Mouse (Mus musculus) MEL (cell line): ENCODE measurements around the gene Nelfb. TPM values are rescaled to one million over a fixed set of nuclear protein-coding genes. Genes with fewer than 3 reads are reported as not detected.

Source experiments
- DNase-seq: peaks from one replicate; pipeline ENCODE4 v3.0.0; 2011; ENCODE audit warnings: low read depth, low spot score
- H3K27ac ChIP-seq: 2 replicates; pipeline ENCODE4 v1.5.1; 2012; ENCODE audit warnings: low read depth, mild to moderate bottlenecking, control low read depth, low read length, moderate library complexity; ENCODE audit not compliant: control insufficient read depth
- H3K27me3 ChIP-seq, 2 experiments: fragments of 150-350 bp in 1 of 2; sonication (generic) in 1 of 2; 2 replicates each; pipeline ENCODE4 v1.6.1; 2012; ENCODE audit warnings: low read length in 2 of 2, mild to moderate bottlenecking in 2 of 2, improper control_type of control experiment in 1 of 2, moderate library complexity in 1 of 2; ENCODE audit not compliant: insufficient read depth in 2 of 2, control insufficient read depth in 1 of 2
- H3K36me3 ChIP-seq, 2 experiments: 2 replicates each; pipeline ENCODE4 v1.6.1; 2012 to 2014; ENCODE audit warnings: low read length in 2 of 2, improper control_type of control experiment in 1 of 2, inconsistent platforms in 1 of 2, mild to moderate bottlenecking in 1 of 2; ENCODE audit not compliant: insufficient read depth in 2 of 2, control insufficient read depth in 1 of 2
- H3K4me1 ChIP-seq, 2 experiments: fragments of 150-350 bp in 1 of 2; sonication (generic) in 1 of 2; 2 replicates each; pipeline ENCODE4 v1.6.1; 2012; ENCODE audit warnings: low read length in 2 of 2, improper control_type of control experiment in 1 of 2, mild to moderate bottlenecking in 1 of 2; ENCODE audit not compliant: insufficient read depth in 2 of 2, control insufficient read depth in 1 of 2
- H3K4me3 ChIP-seq, 2 experiments: fragments of 150-350 bp in 1 of 2; sonication (generic) in 1 of 2; 2 replicates each; pipeline ENCODE4 v1.5.1; 2012; ENCODE audit warnings: low read depth in 2 of 2, low read length in 2 of 2, mild to moderate bottlenecking in 2 of 2, moderate library complexity in 2 of 2, control low read depth in 1 of 2, improper control_type of control experiment in 1 of 2; ENCODE audit not compliant: control insufficient read depth in 1 of 2, insufficient read depth in 1 of 2
- H3K79me2 ChIP-seq: 2 replicates; pipeline ENCODE4 v1.6.1; 2012; ENCODE audit warnings: mild to moderate bottlenecking, low read length, moderate library complexity; ENCODE audit not compliant: control insufficient read depth, poor library complexity, insufficient read depth
- H3K9ac ChIP-seq: 2 replicates; pipeline ENCODE4 v1.6.1; 2012; ENCODE audit warnings: low read depth, mild to moderate bottlenecking, control low read depth, low read length, moderate library complexity; ENCODE audit not compliant: control insufficient read depth, poor library complexity, severe bottlenecking
- H3K9me3 ChIP-seq: fragments of 150-350 bp; sonication (generic); replicated peaks from 2 replicates; pipeline ENCODE4 v1.6.1; 2012; ENCODE audit warnings: mild to moderate bottlenecking, low read length, improper control_type of control experiment, moderate library complexity; ENCODE audit not compliant: insufficient read depth
- BHLHE40 ChIP-seq: IDR thresholded peaks from 2 replicates; pipeline ENCODE4 v1.6.1; 2012; ENCODE audit warnings: low read depth, mild to moderate bottlenecking, inconsistent platforms, low read length, improper control_type of control experiment, borderline replicate concordance
- CHD1 ChIP-seq: IDR thresholded peaks from 2 replicates; pipeline ENCODE4 v1.6.1; 2012; ENCODE audit warnings: low read depth, mild to moderate bottlenecking, inconsistent platforms, low read length, improper control_type of control experiment
- CHD2 ChIP-seq: IDR thresholded peaks from 2 replicates; pipeline ENCODE4 v1.6.1; 2011; ENCODE audit warnings: low read length, improper control_type of control experiment
- EP300 ChIP-seq, 2 experiments: IDR thresholded peaks; 2 replicates each; pipeline ENCODE4 v1.6.1; 2011; ENCODE audit warnings: improper control_type of control experiment in 2 of 2, low read length in 2 of 2, low read depth in 1 of 2, mild to moderate bottlenecking in 1 of 2
- ETS1 ChIP-seq: IDR thresholded peaks from 2 replicates; pipeline ENCODE4 v1.6.1; 2012; ENCODE audit warnings: low read depth, mild to moderate bottlenecking, inconsistent platforms, low read length, improper control_type of control experiment, moderate library complexity
- GABPA ChIP-seq: IDR thresholded peaks from 2 replicates; pipeline ENCODE4 v1.6.1; 2012; ENCODE audit warnings: low read depth, mild to moderate bottlenecking, inconsistent platforms, low read length, improper control_type of control experiment, moderate library complexity
- GATA1 ChIP-seq: IDR thresholded peaks from 2 replicates; pipeline ENCODE4 v1.6.1; 2011; ENCODE audit warnings: low read depth, low read length, improper control_type of control experiment
- HCFC1 ChIP-seq: IDR thresholded peaks from 2 replicates; pipeline ENCODE4 v1.6.1; 2012; ENCODE audit warnings: low read depth, mild to moderate bottlenecking, inconsistent platforms, low read length, improper control_type of control experiment, moderate library complexity
- KAT2A ChIP-seq: conservative IDR thresholded peaks from 2 replicates; pipeline ENCODE4 v1.6.1; 2012; ENCODE audit warnings: low read depth, low read length, improper control_type of control experiment, inconsistent platforms
- MAFK ChIP-seq: IDR thresholded peaks from 2 replicates; pipeline ENCODE4 v1.6.1; 2011; ENCODE audit warnings: low read depth, mild to moderate bottlenecking, low read length, improper control_type of control experiment, borderline replicate concordance
- MAZ ChIP-seq: IDR thresholded peaks from 2 replicates; pipeline ENCODE4 v1.6.1; 2012; ENCODE audit warnings: low read depth, mild to moderate bottlenecking, inconsistent platforms, low read length, improper control_type of control experiment
- MEF2A ChIP-seq: IDR thresholded peaks from 2 replicates; pipeline ENCODE4 v1.6.1; 2014; ENCODE audit warnings: low read depth, mild to moderate bottlenecking, inconsistent platforms, low read length, improper control_type of control experiment; ENCODE audit not compliant: poor library complexity, insufficient replicate concordance, severe bottlenecking; ENCODE audit errors: extremely low read depth
- MXI1 ChIP-seq: IDR thresholded peaks from 2 replicates; pipeline ENCODE4 v1.6.1; 2011; ENCODE audit warnings: mild to moderate bottlenecking, low read depth, low read length, improper control_type of control experiment
- MYB ChIP-seq: IDR thresholded peaks from 2 replicates; pipeline ENCODE4 v1.6.1; 2011; ENCODE audit warnings: mild to moderate bottlenecking, low read depth, low read length, improper control_type of control experiment
- NELFE ChIP-seq: IDR thresholded peaks from 2 replicates; pipeline ENCODE4 v1.6.1; 2011; ENCODE audit warnings: low read depth, low read length, improper control_type of control experiment
- POLR2A ChIP-seq, 2 experiments: IDR thresholded peaks; 2 replicates each; pipeline ENCODE4 v1.6.1; 2011 to 2012; ENCODE audit warnings: low read length in 2 of 2, mild to moderate bottlenecking in 2 of 2, control low read depth in 1 of 2, improper control_type of control experiment in 1 of 2, low read depth in 1 of 2, moderate library complexity in 1 of 2; ENCODE audit not compliant: control insufficient read depth in 1 of 2, insufficient read depth in 1 of 2, poor library complexity in 1 of 2
- POLR2AphosphoS2 ChIP-seq: IDR thresholded peaks from 2 replicates; pipeline ENCODE4 v1.6.1; 2011; ENCODE audit warnings: low read length, improper control_type of control experiment
- RCOR1 ChIP-seq: IDR thresholded peaks from 2 replicates; pipeline ENCODE4 v1.6.1; 2012; ENCODE audit warnings: low read depth, mild to moderate bottlenecking, inconsistent platforms, low read length, improper control_type of control experiment
- SIN3A ChIP-seq: IDR thresholded peaks from 2 replicates; pipeline ENCODE4 v1.6.1; 2012; ENCODE audit warnings: low read length, improper control_type of control experiment, inconsistent platforms
- TAL1 ChIP-seq: IDR thresholded peaks from 2 replicates; pipeline ENCODE4 v1.6.1; 2012; ENCODE audit warnings: mild to moderate bottlenecking, inconsistent platforms, low read length, moderate library complexity, mixed read lengths
- TBP ChIP-seq: IDR thresholded peaks from 2 replicates; pipeline ENCODE4 v1.8.0; 2011; ENCODE audit warnings: low read depth, low read length, improper control_type of control experiment
- TCF12 ChIP-seq: IDR thresholded peaks from 2 replicates; pipeline ENCODE4 v1.6.1; 2014; ENCODE audit warnings: low read depth, mild to moderate bottlenecking, inconsistent platforms, low read length, improper control_type of control experiment, moderate library complexity
- USF1 ChIP-seq: IDR thresholded peaks from 2 replicates; pipeline ENCODE4 v1.6.1; 2014; ENCODE audit warnings: low read depth, mild to moderate bottlenecking, inconsistent platforms, low read length, improper control_type of control experiment, moderate library complexity
- ZKSCAN1 ChIP-seq: IDR thresholded peaks from 2 replicates; pipeline ENCODE4 v1.6.1; 2012; ENCODE audit warnings: low read depth, mild to moderate bottlenecking, inconsistent platforms, low read length, improper control_type of control experiment, moderate library complexity
- ZMIZ1 ChIP-seq: IDR thresholded peaks from 2 replicates; pipeline ENCODE4 v1.6.1; 2012; ENCODE audit warnings: low read depth, mild to moderate bottlenecking, inconsistent platforms, low read length, improper control_type of control experiment, moderate library complexity
- ZNF384 ChIP-seq: IDR thresholded peaks from 2 replicates; pipeline ENCODE4 v1.6.1; 2012; ENCODE audit warnings: low read depth, mild to moderate bottlenecking, inconsistent platforms, low read length, improper control_type of control experiment
- polyA plus RNA-seq, 2 experiments: library from polyadenylated mRNA; stranded (reverse) in 1 of 2; unstranded in 1 of 2; fragments of >175 nt in 1 of 2; fragments of >200 nt in 1 of 2; gene quantifications; 2 replicates each; pipeline versions ENCODE4 v1.2.1 to v1.2.4; 2012; ENCODE audit warnings: low replicate concordance in 2 of 2, low read depth in 1 of 2; ENCODE audit not compliant: insufficient read length in 2 of 2, insufficient read depth in 1 of 2, missing spikeins in 1 of 2
- total RNA-seq: library from RNA; depleted of rRNA; stranded (reverse); fragments of 300-350 nt; gene quantifications from 2 replicates; pipeline ENCODE4 v1.2.3, GENCODE M21; 2012

Nelfb gene
- total and polyA plus RNA-seq, 3 experiments, result 62.9 to 83.5 TPM; not detected in 1

- no peak; the same call in 1 of the 2 replicates for TF ChIP-seq RCOR1
- TF ChIP-seq ZKSCAN1, result no peak
- no peak; the same call in none of the 2 replicates for TF ChIP-seq MXI1
- no peak for TF ChIP-seq CHD2
- peak; percentile 61 for TF ChIP-seq HCFC1
Observed at GRCm38 (mm10) chr2:25195211-25196156, 15.8 kb downstream of the Nelfb start (continued).

GRCm38 (mm10) chr2:25194486-25195171, 16.7 kb downstream of the Nelfb start:
- Histone ChIP-seq H3K79me2 (peaks cover 21% of the 10 kb centered on the region), H3K9ac (peak overlapping the region; percentile 87), H3K27ac (peak overlapping the region; percentile 96), H3K27me3 (no peaks in the 10 kb centered on the region), H3K4me1 (peaks cover 6 to 32% of the 10 kb centered on the region in 2 experiments), H3K9me3 (no peaks in the 10 kb centered on the region), H3K36me3 (peaks cover 0 to 17% of the 10 kb centered on the region in 2 experiments; a peak in 2 of 4 replicates), H3K4me3 (peak overlapping the region; percentile 57 to 72)
- TF ChIP-seq GABPA (no peak), POLR2AphosphoS2 (no peak; the same call in 1 of the 2 replicates), HCFC1 (0 out of 2 replicates have a peak, but pooled peaks have one; percentile 11), ETS1 (no peak), SIN3A (peak; percentile 2; the same call in 1 of the 2 replicates), RCOR1 (no peak), MYB (no peak), USF1 (peak; percentile 79), ZKSCAN1 (no peak), MAFK (no peak), ZNF384 (no peak), CHD1 (no peak), KAT2A (no peak), NELFE (no peak; the same call in 1 of the 2 replicates), TCF12 (0 out of 2 replicates have a peak, but pooled peaks have one; percentile 4), POLR2A (IDR thresholded peaks at IDR 0.05; ENCODE audit: control insufficient read depth in 1 of 2, insufficient read depth in 1 of 2, low read depth in 1 of 2, low read length in 2 of 2, poor library complexity in 1 of 2) (peak in 1 of 2 experiments; percentile 62; a peak in 2 of 4 replicates), MEF2A (no peak), EP300 (IDR thresholded peaks at IDR 0.05; ENCODE audit: low read depth in 1 of 2, low read length in 2 of 2) (peak in 1 of 2 experiments; percentile 14; a peak in 1 of 4 replicates), MAZ (0 out of 2 replicates have a peak, but pooled peaks have one; percentile 45), ZMIZ1 (0 out of 2 replicates have a peak, but pooled peaks have one; percentile 38), GATA1 (no peak), TBP (peak; percentile 58), TAL1 (no peak), BHLHE40 (peak; percentile 77)
- DNase-seq, result peak; percentile 78
